Mouse (Mus musculus): ENCODE data around the gene Mpc2.
A peak's percentile ranks its signal among the peaks of the same experiment; 100 is the strongest.

Gene Mpc2

DNA sequence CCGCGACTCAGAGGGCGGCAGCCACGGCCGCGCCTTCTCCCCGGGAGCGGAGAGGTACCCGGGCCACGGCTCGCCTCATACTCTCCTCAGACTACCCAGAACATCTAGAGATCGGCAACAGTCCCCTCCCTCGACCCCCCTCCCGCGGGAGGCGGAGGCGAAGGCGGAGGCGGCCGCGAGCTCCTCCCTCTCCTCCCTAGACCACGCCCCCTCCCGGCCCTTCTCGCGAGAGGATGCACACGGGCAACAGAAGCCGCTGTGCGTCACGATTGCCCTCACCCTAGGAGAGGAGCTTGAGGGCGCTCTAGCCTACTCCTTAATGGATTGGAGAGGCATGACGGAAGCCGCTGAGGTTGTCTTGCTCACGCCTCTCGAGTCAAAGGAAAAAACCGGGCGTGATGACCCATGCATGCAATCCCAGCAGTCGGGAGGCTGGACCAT lies at the start of gene Mpc2, which contains the start of gene Dcaf6:
Gene Mpc2, plus strand, starts transcription at position 278 of the 441 bp plus-strand sequence.
Gene Dcaf6, minus strand, starts transcription at position 116 of the 441 bp plus-strand sequence.
- peak; percentile 99 for DNase-seq

DNA sequence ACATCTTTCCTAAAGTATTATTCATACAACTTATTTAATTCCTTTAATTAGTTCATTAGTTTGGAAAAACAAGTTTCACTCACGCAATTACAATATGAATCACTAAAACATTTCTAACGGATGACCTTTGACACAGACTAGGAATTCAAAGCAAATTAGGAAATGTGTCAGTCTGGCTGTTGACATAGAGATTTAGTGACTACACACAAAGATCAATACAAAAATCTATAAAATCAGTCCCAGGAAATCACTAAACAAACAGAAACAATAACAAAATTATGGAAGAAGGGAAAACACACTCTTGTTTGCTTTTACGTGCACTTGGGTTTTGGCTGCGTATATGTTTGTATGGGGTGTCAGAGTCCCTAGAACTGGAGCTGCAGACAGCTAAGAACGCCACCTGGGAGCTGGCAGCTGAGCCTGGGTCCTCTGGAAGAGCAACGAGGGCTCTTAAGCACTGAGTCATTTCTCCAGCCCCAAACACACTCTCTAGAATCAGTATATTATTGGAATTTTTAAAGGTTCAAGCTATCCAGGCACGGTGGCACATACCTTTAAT lies 39.0 kb upstream of the Mpc2 start:
- no peak for DNase-seq

DNA sequence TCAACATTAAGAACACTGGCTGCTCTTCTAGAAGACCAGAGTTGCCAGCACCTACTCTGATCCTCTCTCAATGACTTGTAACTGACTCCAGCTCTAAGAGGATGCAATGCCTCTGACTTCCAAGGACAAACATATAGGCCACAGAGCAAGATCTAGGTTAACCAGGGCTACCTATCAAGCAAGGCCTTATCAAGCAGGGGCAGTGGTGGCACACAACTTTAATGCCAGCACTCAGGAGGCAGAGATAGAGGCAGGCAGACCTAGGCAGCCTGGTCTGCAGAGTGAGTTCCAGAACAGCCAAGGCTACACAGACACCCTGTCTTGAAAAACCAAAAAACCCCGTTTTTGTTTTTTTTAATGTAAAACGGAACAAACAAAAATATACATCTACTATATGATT lies 34.2 kb upstream of the Mpc2 start:
- no peak for DNase-seq

DNA sequence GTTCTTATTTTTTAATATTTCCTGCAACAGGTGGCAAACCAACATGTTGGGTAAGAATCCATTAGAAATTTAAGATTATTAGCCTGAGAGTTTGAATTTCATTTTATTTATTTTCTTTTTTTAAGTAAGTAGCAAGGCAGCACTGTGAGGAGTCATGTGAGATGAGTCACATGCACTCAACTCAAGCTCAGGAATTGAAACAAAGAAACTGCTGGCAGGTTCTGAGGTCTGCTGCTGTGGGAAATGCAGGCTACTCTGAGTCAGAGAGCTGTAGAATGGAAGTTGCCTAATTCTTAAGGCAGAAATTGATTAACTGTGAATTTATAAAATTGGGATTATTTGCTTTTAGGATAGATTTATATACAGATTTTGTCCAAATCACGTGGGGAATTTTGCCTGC lies 27.6 kb upstream of the Mpc2 start:
- no peak for DNase-seq

DNA sequence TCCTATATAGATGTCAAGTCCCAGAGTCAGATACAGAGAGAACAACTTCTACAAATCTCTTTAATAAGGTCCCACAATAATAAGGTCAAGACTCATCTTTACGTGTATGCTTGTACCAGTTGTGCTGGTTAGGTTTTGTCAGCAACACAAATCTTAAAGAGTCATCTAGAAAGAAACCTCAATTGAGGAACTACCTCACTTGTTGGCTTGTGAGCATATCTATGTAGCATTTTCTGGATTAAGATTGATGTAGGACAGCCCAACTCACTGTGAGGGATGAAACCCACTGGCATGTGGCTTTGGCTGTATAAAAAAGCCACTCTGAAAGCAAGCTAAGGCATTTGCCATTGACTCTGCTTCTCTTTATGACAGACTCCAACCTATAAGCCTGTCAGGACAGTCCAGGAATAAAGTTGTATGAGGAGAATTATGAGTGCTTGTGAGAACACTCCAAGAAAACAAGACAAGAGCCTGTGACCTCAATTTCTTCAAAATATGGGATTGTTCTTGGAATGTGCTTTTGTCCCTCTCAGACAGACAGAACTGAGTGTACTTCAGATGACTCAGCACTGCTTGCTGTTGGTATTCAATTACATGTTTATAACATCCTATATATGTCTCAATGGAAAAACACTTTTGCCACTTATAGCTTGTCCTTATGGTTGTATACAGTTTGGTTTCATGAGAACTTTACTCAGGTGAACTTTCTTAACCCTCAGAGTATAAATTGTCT lies 22.0 kb upstream of the Mpc2 start:
- no peak for DNase-seq

DNA sequence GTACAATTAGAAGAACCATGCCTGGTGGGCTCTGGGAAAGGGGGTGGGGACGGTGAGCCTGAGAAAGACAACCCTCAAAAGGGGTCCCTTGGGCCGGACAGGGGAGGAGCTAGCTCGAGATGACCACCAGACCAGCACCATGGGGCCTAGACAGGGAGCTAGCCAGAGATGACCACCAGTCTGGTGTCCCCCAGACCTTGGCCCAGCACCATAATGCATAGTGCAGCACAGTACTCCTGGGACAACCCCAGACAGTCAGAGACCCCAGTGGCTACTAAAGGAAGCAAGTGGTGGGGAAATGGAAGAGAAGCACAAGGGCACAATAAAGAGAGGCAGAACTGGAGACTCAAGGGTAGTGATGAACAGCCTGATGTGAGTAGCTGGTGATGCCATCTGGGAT lies 19.6 kb upstream of the Mpc2 start:
- DNase-seq = no peak

DNA sequence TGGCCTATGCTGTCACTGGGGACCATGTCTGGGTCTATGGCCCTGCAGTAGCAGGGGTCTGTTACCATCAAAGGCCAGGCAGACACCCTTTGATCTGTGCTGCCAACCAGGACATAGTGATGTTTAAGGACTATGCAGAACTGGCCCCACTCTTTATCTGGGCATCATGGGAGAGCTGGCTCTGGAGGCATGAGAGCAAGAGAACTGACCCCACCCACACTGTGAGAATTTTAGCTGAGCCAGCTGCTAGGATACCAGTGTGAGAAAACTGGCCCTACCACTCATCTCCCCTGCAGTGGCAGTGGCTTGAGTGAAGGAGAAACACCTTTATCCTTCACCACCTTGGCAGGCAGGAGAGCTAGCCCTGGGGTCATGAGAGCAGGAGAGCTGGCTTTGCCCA lies 19.2 kb upstream of the Mpc2 start:
- DNase-seq = no peak

DNA sequence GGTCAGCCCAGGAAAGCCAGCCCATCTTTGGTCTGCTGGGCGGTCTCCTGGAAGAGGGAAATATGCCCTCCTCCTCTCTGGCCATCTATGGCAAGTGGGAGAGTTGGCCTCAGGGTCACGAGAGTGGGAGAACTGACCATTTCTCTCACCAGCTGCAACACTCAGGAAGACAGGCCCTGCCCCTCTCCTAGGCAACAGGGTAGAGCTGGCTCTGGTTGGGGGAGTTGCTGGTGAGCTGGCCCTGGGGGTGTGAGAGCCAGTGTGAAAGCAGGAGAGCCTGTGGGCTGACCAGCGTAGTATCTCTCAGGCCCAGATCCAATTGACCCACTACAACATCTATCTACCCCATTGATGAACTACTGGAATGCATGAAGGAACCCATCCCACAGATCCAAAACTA lies 18.7 kb upstream of the Mpc2 start:
- no peak for DNase-seq

DNA sequence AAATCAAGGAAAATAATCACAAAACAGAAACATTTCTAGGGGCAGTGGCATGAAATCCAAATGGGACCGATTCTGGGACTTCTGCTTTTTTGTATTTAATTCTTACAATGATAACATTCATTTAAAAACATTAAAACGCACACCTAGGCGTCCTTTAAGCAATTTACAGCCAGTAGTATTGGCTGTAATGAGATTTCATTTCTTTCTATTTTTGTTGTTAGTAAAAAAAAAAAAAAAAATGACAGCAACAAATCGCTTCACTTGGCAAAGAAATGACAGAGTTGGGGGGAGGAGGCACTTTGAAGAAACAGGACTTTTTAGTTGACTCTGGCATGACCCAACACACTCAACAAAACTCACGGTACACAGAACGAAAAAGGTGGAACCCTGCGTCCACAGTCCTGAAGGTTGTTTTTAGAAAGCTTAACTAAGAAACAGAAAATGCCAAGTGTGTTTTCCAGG lies 1.4 kb upstream of the Mpc2 start:
- no peak for DNase-seq

DNA sequence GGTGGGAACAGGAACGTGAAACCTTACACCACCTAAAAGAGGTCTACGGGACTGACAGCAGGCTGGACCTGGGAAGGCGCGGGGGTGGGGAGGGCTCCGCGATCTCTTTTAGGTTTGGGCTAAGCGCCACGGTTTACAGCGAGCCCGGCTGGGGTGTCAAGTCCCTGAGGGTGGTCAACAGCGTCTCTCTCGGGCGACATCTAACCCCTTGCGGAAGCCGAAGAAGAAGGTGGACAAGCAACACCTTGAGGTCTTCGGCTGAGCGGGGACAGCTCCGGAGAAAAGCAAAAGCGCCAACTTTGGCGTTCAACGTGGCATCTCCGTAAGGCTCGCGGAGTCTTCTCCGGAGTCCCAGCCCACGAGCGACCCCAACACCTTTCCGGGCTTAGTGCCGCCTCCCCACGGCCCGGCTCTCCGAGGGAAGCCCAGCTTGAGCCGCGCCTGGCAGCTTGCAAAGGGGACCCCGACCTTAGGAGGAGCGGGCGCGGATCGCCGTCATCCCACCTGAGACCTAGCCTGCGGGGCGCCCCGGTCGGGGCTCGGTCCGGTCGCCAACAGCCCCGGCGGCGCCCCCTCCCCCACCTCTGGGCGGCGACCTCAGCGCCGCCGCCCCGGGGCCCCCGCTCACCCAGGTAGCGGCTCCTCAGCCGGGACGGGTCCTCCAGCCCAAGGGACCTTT lies 795 bp upstream of the Mpc2 start:
- DNase-seq = peak; percentile 83

DNA sequence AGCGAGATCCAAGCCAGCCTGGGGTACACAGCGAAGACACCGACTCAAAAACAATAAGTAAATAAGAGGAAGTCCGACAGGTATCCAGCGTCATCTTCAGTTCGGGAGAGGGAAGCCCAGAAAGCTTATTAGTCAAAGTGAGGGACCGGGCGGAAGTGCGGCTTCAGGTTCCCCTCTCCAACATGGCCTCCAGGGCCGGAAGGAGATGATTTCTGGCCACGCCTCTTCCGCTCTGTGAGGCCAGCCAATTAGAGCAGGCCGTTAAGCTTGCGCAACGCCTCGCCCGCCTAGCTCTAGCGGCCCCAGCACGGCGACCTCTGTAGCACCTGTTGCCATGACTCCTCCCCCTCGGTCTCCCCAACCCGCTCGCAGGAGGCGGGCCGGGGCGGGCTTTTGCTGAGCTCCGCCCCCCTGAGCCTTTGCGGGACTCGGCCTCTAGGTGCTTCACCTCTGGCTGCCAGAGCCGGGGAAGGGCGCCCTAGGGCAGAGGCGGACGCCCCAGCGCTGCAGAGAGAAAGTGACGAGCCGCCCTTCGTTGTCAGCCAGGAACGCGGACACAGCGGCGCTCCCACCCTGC lies 452 bp downstream of the Mpc2 start:
- DNase-seq = peak; percentile 100

DNA sequence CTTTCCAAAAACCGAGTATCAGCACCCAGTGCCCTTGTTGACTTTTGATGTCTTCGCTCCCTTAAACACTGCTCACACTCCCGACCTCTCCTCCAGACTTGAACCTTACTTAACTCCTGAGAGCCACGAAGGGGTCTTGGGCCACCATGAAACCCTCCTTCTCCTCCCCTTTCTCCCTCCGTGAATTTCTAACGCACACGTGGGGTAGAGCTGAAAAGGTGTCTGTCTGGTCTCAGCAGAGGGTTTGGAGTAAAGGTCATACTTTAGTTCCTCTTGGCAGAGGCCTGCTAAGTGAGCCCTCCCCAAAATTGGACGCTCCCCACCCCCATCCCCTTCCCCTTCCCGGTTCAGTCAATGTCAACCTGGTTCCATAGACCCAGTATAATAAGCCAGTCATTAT lies 1.2 kb downstream of the Mpc2 start:
- peak; percentile 70 for DNase-seq

DNA sequence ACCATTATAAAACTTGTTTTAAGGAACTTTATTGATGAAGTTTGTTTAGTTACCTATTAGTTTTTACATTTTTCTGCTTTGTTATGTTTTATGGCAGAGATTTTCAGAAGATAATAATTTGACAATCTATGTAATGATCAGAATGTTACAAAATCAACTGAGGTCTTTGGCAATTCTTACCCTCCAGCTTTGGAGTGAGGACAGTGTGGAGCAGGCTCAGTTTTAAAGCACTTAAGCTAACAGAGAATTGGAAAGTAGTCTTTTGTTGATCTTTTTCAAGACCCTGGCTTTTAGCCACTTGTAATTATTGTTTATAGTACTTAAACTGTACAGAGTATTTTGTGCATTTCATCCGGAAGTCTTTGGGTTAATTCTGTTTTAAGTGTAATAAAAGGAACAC lies 2.4 kb downstream of the Mpc2 start:
- no peak for DNase-seq

DNA sequence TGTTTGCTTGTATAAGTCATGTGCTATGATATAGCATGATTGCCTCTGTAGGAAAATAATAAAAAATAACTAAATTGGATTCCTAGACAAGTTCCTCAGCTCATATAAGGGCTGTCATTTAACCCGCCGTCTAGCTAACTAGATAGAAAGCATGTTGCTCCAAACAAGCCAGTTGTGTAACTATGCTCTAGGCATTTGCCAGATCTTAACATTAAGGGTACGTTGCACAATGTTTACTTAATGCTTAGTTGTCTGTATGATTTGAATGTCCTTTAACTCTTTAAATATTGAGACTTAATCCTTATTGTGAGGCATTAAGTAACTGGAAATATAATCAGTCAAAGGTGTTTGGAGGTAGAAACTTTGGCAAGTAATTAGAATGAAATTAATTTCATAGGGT lies 4.1 kb downstream of the Mpc2 start:
- no peak for DNase-seq

DNA sequence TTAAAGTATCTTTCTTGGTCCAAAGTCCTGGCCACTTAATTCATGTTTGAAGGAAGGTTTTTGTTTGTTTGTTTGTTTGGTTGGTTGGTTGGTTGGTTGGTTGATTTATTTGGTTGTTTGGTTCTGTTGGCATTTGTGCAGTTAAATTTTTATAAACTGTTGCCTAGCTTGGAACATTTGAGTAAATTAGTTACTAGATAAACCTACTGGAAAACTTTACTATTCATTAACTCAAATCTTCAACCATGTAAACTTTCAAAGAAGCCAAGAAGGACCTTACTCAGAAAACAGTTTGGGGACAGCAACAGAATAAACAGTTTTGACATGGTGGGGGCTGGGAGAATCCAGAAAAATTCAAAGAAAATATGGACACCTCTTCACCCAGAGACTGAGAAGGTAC lies 8.5 kb downstream of the Mpc2 start:
- DNase-seq = no peak

DNA sequence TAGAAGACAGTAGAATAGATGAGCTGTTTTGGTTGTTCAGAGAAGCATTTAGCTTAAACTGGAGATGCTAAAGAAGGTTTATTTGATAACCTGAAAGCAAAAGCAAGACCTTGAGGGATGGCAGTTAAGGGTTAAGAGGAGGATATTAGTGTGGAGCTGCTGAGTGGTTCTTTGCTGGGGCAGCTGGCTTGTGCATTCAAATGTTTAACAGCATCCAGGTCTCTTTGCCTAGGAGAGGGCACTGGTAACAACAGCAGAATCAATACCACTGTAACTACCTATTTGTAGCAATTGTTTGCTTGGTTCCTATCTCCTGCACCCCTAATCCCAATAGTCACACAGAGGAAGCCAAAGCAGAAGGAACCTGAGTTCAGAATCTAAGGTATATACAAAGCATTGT lies 9.3 kb downstream of the Mpc2 start:
- DNase-seq = no peak

DNA sequence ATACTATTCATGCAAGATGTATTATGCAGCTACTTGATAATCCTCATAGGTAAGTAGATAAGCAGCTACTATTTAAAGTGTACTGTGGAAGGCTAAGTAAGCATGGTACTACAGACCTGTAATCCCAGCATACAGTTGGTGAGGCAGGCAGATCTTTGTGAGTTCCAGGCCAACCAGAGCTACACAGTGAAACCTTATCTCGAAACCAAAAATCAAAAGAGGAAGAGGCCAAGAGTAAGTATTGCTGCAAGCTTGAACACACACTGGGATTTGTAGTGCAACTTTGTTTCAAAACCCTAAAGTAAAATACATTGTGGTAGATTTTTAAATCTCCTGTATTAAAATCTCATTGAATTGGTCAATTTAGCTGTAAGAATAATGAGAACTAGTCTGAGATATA lies 11.1 kb downstream of the Mpc2 start:
- DNase-seq = no peak

DNA sequence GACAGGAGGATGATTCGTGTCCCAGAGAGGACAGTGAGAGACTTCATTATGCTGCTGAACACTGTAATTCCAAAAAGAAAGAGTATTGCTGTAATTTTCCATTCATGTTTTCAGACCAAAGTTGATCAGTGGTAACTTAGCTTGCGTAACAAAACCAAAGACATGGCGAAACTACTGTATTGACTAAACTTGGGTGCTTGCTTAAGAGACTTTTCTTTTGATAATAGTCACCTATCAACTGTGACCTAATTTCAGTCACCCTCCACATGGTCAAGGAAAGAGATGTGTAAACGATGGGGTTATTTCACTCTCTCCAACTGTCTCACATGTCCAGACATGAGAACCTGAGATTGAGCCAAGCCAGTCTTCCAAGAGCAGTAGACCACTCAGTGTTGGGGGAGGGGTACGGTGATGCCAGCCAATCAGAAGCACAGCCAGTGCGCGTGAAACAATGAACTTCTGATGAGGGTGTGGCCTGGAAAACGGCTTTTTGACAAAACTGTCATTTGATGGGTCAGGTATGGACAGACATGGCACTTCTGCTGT lies 24.3 kb downstream of the Mpc2 start, which contains the start of gene Adcy10:
Gene Adcy10, plus strand, starts transcription at position 496 of the 546 bp plus-strand sequence.
- DNase-seq = no peak

DNA sequence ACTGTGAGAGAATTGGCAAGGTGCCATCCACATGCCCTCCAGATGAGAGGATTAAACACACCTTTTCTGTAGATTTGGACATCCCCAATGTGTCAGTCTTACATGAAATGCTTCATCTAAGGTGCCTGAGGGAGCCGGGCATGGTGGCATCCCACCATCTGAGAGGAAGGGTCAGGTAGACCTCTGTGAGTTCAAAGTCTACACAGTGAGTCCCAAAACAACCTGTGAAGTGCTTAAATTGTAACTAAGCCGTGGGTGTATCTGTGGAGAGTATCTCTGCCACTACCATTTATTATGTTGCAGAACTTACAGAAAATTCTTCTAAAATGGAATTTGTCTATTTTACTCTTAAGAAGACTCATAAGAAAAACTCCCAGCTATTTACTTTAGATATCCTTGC lies 25.7 kb downstream of the Mpc2 start:
- DNase-seq = no peak

DNA sequence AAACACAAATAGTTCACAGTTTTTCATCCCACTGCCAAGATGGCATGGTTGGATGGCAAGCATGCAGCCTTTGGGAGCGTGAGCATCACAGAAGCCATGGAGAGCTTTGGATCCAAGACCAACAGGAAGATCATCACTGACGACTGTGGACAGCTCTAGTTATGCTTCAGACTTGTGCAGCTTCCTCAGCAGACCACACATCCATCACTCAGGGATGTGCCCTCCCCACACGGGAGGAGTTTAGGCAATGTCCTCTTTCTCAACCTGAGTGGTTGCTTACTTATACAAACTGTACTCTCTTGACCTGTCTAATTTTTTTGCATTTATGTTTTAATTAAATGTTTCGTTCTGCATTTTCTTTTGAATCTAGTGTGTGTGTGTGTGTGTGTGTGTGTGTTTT lies 28.8 kb downstream of the Mpc2 start:
- no peak for DNase-seq

DNA sequence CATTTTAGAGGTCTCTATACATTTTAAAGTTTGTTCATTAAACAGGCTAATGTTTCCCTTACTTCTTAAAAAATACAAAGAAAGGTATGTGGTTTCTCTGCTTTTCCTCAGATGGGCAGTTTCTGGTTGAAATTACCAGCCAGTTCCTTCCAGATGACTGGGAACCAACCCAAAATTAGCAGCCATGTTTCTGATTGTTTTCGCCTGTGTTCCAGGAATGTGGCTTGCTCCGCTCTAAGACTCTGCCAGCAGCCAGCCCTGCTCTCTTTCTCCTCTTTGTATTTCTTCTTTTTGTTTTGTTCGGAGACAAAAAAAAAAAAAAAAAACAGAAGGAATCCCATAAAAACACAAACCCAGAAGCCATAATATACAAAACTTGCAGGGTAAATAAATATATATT lies 38.4 kb downstream of the Mpc2 start:
- no peak for DNase-seq

DNA sequence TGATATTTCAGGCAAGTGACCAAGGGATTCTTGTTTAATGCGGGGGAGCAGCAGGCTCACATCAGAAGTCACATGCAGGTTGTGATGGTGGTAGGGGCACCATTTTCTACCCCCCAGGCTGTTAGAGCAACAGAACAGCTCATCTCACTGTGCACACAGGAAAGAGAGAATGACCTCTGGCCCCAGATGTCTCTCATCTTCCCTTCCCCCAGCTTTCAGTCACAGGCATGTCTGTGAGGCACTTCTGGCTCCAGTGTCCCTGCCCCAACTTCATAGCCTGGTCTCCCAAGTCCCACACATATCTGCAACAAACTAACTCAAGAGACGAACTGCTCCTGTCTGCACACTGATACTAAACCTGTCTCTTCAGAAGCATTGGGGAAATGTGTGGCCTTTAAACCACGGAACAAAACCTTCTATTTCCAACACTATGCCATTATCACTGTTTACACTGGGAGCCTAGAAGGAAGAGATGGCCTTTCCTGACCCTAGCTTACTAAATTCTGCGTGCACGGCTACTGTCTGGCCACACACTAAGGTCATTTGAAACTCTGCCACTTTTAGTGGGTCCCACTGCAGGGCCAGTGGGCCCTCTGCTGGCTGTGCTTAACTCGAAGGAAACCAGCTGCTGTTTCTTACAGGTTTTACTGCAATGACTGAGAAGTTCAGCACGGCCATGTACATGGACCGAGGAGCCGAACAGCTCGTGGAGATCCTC lies 43.0 kb downstream of the Mpc2 start:
- DNase-seq = peak; percentile 4

DNA sequence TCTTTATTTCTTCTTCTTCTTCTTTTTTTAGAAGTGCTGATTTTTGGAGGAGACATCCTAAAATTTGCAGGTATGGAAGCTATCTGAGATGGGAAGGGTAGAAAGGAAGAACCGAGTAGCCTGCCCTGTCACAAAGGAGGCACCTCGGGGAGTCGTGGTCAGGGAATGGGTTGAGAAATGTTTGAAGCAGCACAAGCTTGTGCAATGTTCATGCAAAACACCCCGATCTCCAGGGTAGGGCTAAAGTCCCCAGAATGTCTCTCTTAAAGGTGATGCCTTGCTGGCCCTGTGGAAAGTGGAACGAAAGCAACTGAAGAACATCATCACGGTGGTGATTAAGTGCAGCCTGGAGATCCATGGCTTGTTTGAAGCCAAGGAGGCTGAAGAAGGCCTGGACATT lies 45.9 kb downstream of the Mpc2 start:
- DNase-seq = no peak
